8 mouse cellular contexts compared by ENCODE assay signal in the genomic region with DNA sequence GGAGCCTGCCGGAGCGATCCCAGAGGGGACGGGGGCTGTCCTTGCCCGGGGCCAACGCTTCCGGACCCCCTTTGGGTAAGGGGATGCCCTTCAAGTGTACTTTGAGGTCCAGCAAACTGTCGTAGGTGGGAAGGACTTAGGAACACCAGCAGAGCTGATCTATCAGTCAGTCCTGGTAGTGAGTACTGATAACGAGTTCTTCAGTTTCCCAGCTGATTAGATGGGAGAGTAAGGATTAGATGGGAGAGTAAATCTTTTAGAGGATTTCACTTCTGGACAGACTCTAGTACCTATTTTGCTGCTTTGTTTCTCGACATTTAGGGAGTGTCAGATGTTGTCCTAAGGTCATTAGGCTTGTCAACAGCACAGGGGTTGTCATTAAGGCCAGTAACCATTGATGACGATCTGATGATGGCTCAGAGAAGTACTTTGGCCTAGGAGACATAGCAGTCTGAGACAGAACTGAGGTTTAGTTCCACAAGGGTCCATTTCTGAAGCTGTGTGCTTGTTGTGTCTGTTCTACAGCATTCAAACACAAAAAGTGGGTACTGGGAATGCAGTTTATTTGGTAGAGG. TPM values are rescaled to one million over a fixed set of nuclear protein-coding genes. Genes with fewer than 3 reads are reported as not detected.
A peak's percentile ranks its signal among the peaks of the same experiment; 100 is the strongest.
DNase-seq lines count a peak whose midpoint lies in the region; ATAC-seq and TF ChIP-seq lines count a peak whose summit lies in the region.

No protein-coding gene starts in this region.

- TF ChIP-seq CTCF in cerebellum, adult 2 months (IDR thresholded peaks at IDR 0.05; ENCODE audit: borderline replicate concordance, insufficient read depth, low read depth, low read length), result no peak
- no peak for TF ChIP-seq CTCF in thymus, adult 2 months (IDR thresholded peaks at IDR 0.05; ENCODE audit: borderline replicate concordance, control insufficient read depth, extremely low read depth, insufficient read depth, low read length, poor library complexity)

- no peaks in the 10 kb centered on the region for H3K9me3 ChIP-seq in liver, embryonic 11.5 days (ENCODE audit: control insufficient read depth, low read length)

- peak; percentile 45 for ATAC-seq in liver, embryonic 11.5 days (replicated peaks; ENCODE audit: low FRiP score)

- no peak for DNase-seq in cerebellum, adult 2 months
- DNase-seq in cerebellum, adult 18-20 months, result no peak
- no peak for DNase-seq in thymus, adult 2 months
- no peak for DNase-seq in thymus, postnatal 36 days
- no peak for DNase-seq in liver, embryonic 11.5 days (ENCODE audit: low spot score)
- no peak for DNase-seq in left cerebral cortex, postnatal 14 days (ENCODE audit: low spot score in 2 of 2)
- no peak for DNase-seq in T-cell, adult 2 months (ENCODE audit: low spot score)
- DNase-seq in kidney, postnatal 25 days, result no peak

- intact Hi-C loops in left cerebral cortex, postnatal 14 days (cut with DNase I), result no loop called here

- H3K9ac ChIP-seq in liver, embryonic 11.5 days (ENCODE audit: low read depth, low read length), result peak overlapping the region; percentile 86

- H3K4me3 ChIP-seq in cerebellum, adult 2 months (replicated peaks; ENCODE audit: insufficient read depth, low read depth, low read length), result peak overlapping the region; percentile 75
- peak overlapping the region; percentile 97 for H3K4me3 ChIP-seq in thymus, adult 2 months (ENCODE audit: control insufficient read depth, insufficient read depth, low read length)
- peak overlapping the region; percentile 93 for H3K4me3 ChIP-seq in liver, embryonic 11.5 days (ENCODE audit: low read depth, low read length)

- H3K27me3 ChIP-seq in cerebellum, adult 2 months (ENCODE audit: control insufficient read depth, insufficient read depth, low read length), result no peaks in the 10 kb centered on the region
- H3K27me3 ChIP-seq in thymus, adult 2 months (ENCODE audit: control insufficient read depth, insufficient read depth, low read length), result no peaks in the 10 kb centered on the region
- H3K27me3 ChIP-seq in liver, embryonic 11.5 days (replicated peaks; ENCODE audit: control insufficient read depth, insufficient read depth, low read length), result no peaks in the 10 kb centered on the region

- no peak for TF ChIP-seq POLR2A in cerebellum, adult 2 months (IDR thresholded peaks at IDR 0.05; ENCODE audit: borderline replicate concordance, insufficient read depth, low read length)
- no peak for TF ChIP-seq POLR2A in thymus, adult 2 months (IDR thresholded peaks at IDR 0.05; ENCODE audit: control insufficient read depth, extremely low read depth, insufficient read depth, low read length, poor library complexity)

- H3K27ac ChIP-seq in cerebellum, adult 2 months (ENCODE audit: insufficient read depth, low read length), result peak overlapping the region; percentile 68
- no peak overlapping the region for H3K27ac ChIP-seq in thymus, adult 2 months (ENCODE audit: control insufficient read depth, insufficient read depth, low read length)
- peak overlapping the region; percentile 62; the same call in 1 of the 2 replicates for H3K27ac ChIP-seq in liver, embryonic 11.5 days (ENCODE audit: low read depth, low read length)

- peak overlapping the region; percentile 80 for H3K4me2 ChIP-seq in liver, embryonic 11.5 days

- H3K4me1 ChIP-seq in cerebellum, adult 2 months (ENCODE audit: control insufficient read depth, insufficient read depth, low read length), result peaks cover 2% of the 10 kb centered on the region; the same call in 1 of the 2 replicates
- H3K4me1 ChIP-seq in thymus, adult 2 months (replicated peaks; ENCODE audit: control insufficient read depth, insufficient read depth, low read length), result no peaks in the 10 kb centered on the region; the same call in 1 of the 2 replicates
- H3K4me1 ChIP-seq in liver, embryonic 11.5 days (replicated peaks; ENCODE audit: control insufficient read depth, insufficient read depth, low read length), result peaks cover 13% of the 10 kb centered on the region

- WGBS in cerebellum, adult 2 months, result 1% methylated on average over 10 of the region's 10 CpGs
- WGBS in thymus, adult 2 months, result 3% methylated on average over 10 of the region's 10 CpGs
- WGBS in liver, embryonic 11.5 days, result 1% methylated on average over 10 of the region's 10 CpGs

- H3K36me3 ChIP-seq in thymus, adult 2 months (ENCODE audit: control insufficient read depth, insufficient read depth, low read length), result no peaks in the 10 kb centered on the region
- H3K36me3 ChIP-seq in liver, embryonic 11.5 days (ENCODE audit: control insufficient read depth, insufficient read depth, low read length), result no peaks in the 10 kb centered on the region

RNA-seq across cellular contexts. Expression of gene Nudt15, which starts 5.2 kb away (rescaled TPM):
- 4.6 and 5.0 TPM in 2 replicates for polyA plus RNA-seq in cerebellum, adult 2 months (2012; rRNA removed)
- polyA plus RNA-seq in thymus, adult 2 months (2012; rRNA removed), result 3.6 TPM in 2 replicates
- polyA plus RNA-seq in liver, embryonic 11.5 days (2014; fragmentation: Nextera tagmentation; extraction: Ambion mirVana), result 6.8 and 7.5 TPM in 2 replicates
- 1 to 10 TPM; 5.8 to 8.0 TPM for total RNA-seq in left cerebral cortex, postnatal 14 days (2021)

RNA-seq across cellular contexts. Expression of gene Sucla2, which starts 28.1 kb away (rescaled TPM):
- 163 and 164 TPM in 2 replicates for polyA plus RNA-seq in cerebellum, adult 2 months (2012; rRNA removed)
- polyA plus RNA-seq in thymus, adult 2 months (2012; rRNA removed), result 14.8 and 18.1 TPM in 2 replicates
- 92.8 and 105 TPM in 2 replicates for polyA plus RNA-seq in liver, embryonic 11.5 days (2014; fragmentation: Nextera tagmentation; extraction: Ambion mirVana)
- 100 to 1,000 TPM; 150 to 155 TPM for total RNA-seq in left cerebral cortex, postnatal 14 days (2021)

RNA-seq across cellular contexts. Expression of gene Med4, which starts 43.4 kb away (rescaled TPM):
- polyA plus RNA-seq in cerebellum, adult 2 months (2012; rRNA removed), result 38.7 and 40.0 TPM in 2 replicates
- 21.4 and 24.1 TPM in 2 replicates for polyA plus RNA-seq in thymus, adult 2 months (2012; rRNA removed)
- polyA plus RNA-seq in liver, embryonic 11.5 days (2014; fragmentation: Nextera tagmentation; extraction: Ambion mirVana), result 75.4 and 78.7 TPM in 2 replicates
- 10 to 100 TPM; 25.3 to 27.5 TPM for total RNA-seq in left cerebral cortex, postnatal 14 days (2021)
